Mouse (Mus musculus) CH12.LX (cell line): ENCODE results near the gene Dexi. TPM values are rescaled to one million over a fixed set of nuclear protein-coding genes. Genes with fewer than 3 reads are reported as not detected.

Experiments used
- DNase-seq: peaks from one replicate; pipeline ENCODE4 v3.0.0-alpha.2; 2013; ENCODE audit errors: extremely low read depth
- H3K27ac ChIP-seq: 2 replicates; pipeline ENCODE4 v1.5.1; 2012; ENCODE audit warnings: low read depth, mild to moderate bottlenecking, control low read depth, moderate library complexity; ENCODE audit not compliant: insufficient read depth
- H3K27me3 ChIP-seq: replicated peaks from 2 replicates; pipeline ENCODE3; 2012; ENCODE audit warnings: inconsistent platforms
- H3K36me3 ChIP-seq, 2 experiments: replicated peaks in 1 of 2; 2 replicates each; pipeline versions ENCODE3 to v1.6.1; 2012; ENCODE audit warnings: inconsistent platforms in 1 of 2, low read length in 1 of 2, mild to moderate bottlenecking in 1 of 2, mixed read lengths in 1 of 2, moderate library complexity in 1 of 2; ENCODE audit not compliant: control insufficient read depth in 1 of 2, insufficient read depth in 1 of 2
- H3K4me1 ChIP-seq, 2 experiments: 2 replicates each; pipeline ENCODE4 v1.6.1; 2012; ENCODE audit warnings: inconsistent platforms in 1 of 2, moderate library complexity in 1 of 2; ENCODE audit not compliant: insufficient read depth in 2 of 2, control insufficient read depth in 1 of 2
- H3K4me2 ChIP-seq: 2 replicates; pipeline ENCODE4 v1.6.1; 2012; ENCODE audit warnings: low read depth, mild to moderate bottlenecking, control low read depth; ENCODE audit not compliant: poor library complexity, insufficient read depth, severe bottlenecking
- H3K4me3 ChIP-seq, 3 experiments: fragments of 150-350 bp in 1 of 3; sonication (generic) in 1 of 3; replicated peaks in 1 of 3; 2 replicates each; pipeline versions ENCODE3 to v1.5.1; 2011 to 2012; ENCODE audit warnings: low read depth in 2 of 3, low read length in 2 of 3, mild to moderate bottlenecking in 2 of 3, moderate library complexity in 2 of 3, control low read depth in 1 of 3, improper control_type of control experiment in 1 of 3, inconsistent platforms in 1 of 3, mixed read lengths in 1 of 3; ENCODE audit not compliant: poor library complexity in 1 of 3
- H3K79me2 ChIP-seq: replicated peaks from 2 replicates; pipeline ENCODE4 v1.6.1; 2012; ENCODE audit warnings: mild to moderate bottlenecking, moderate library complexity; ENCODE audit not compliant: control insufficient read depth, poor library complexity, insufficient read depth, severe bottlenecking; ENCODE audit errors: extremely low read depth
- H3K9ac ChIP-seq: 2 replicates; pipeline ENCODE4 v1.6.1; 2012; ENCODE audit warnings: low read depth, mild to moderate bottlenecking, control low read depth, moderate library complexity; ENCODE audit not compliant: insufficient read depth
- H3K9me3 ChIP-seq: replicated peaks from 2 replicates; pipeline ENCODE3; 2012; ENCODE audit warnings: low read length, inconsistent platforms, mixed read lengths
- BHLHE40 ChIP-seq: IDR thresholded peaks from 2 replicates; pipeline ENCODE4 v1.6.1; 2011; ENCODE audit warnings: mild to moderate bottlenecking, low read depth, low read length, improper control_type of control experiment
- CHD1 ChIP-seq: IDR thresholded peaks from 2 replicates; pipeline ENCODE4 v1.6.1; 2012; ENCODE audit warnings: low read depth, low read length, improper control_type of control experiment, inconsistent platforms
- CTCF ChIP-seq, 2 experiments: IDR thresholded peaks in 1 of 2; conservative IDR thresholded peaks in 1 of 2; 2 replicates each; pipeline ENCODE4 v1.5.1; 2011 to 2012; ENCODE audit warnings: low read depth in 2 of 2, low read length in 2 of 2, improper control_type of control experiment in 1 of 2, inconsistent platforms in 1 of 2, mild to moderate bottlenecking in 1 of 2, moderate library complexity in 1 of 2
- ELF1 ChIP-seq: IDR thresholded peaks from 2 replicates; pipeline ENCODE4 v1.6.1; 2014; ENCODE audit warnings: low read depth, mild to moderate bottlenecking, inconsistent platforms, low read length, improper control_type of control experiment
- EP300 ChIP-seq: IDR thresholded peaks from 2 replicates; pipeline ENCODE4 v1.6.1; 2011; ENCODE audit warnings: low read length, improper control_type of control experiment
- ETS1 ChIP-seq: conservative IDR thresholded peaks from 2 replicates; pipeline ENCODE4 v1.6.1; 2012; ENCODE audit warnings: low read depth, mild to moderate bottlenecking, inconsistent platforms, low read length, improper control_type of control experiment, moderate library complexity
- GABPA ChIP-seq: IDR thresholded peaks from 2 replicates; pipeline ENCODE4 v1.6.1; 2012; ENCODE audit warnings: low read depth, low read length, improper control_type of control experiment, inconsistent platforms; ENCODE audit not compliant: insufficient replicate concordance
- HCFC1 ChIP-seq: IDR thresholded peaks from 2 replicates; pipeline ENCODE4 v1.6.1; 2012; ENCODE audit warnings: low read depth, mild to moderate bottlenecking, inconsistent platforms, low read length, improper control_type of control experiment
- IRF4 ChIP-seq: IDR thresholded peaks from 2 replicates; pipeline ENCODE4 v1.6.1; 2014; ENCODE audit warnings: low read depth, mild to moderate bottlenecking, inconsistent platforms, low read length, improper control_type of control experiment
- JUN ChIP-seq: IDR thresholded peaks from 2 replicates; pipeline ENCODE4 v1.6.1; 2011; ENCODE audit warnings: low read depth, mild to moderate bottlenecking, low read length, improper control_type of control experiment, moderate library complexity; ENCODE audit not compliant: insufficient read depth
- JUND ChIP-seq: conservative IDR thresholded peaks from 2 replicates; pipeline ENCODE4 v1.6.1; 2011; ENCODE audit warnings: low read depth, low read length, improper control_type of control experiment
- MAFK ChIP-seq: IDR thresholded peaks from 2 replicates; pipeline ENCODE4 v1.6.1; 2011; ENCODE audit warnings: low read length, improper control_type of control experiment; ENCODE audit not compliant: insufficient replicate concordance
- MAX ChIP-seq: IDR thresholded peaks from 2 replicates; pipeline ENCODE4 v1.6.1; 2011; ENCODE audit warnings: low read length, improper control_type of control experiment
- MAZ ChIP-seq: IDR thresholded peaks from 2 replicates; pipeline ENCODE4 v1.6.1; 2012; ENCODE audit warnings: low read depth, mild to moderate bottlenecking, inconsistent platforms, low read length, improper control_type of control experiment, moderate library complexity
- MEF2A ChIP-seq: IDR thresholded peaks from 2 replicates; pipeline ENCODE4 v1.6.1; 2014; ENCODE audit warnings: low read depth, mild to moderate bottlenecking, inconsistent platforms, low read length, improper control_type of control experiment, borderline replicate concordance
- MXI1 ChIP-seq: IDR thresholded peaks from 2 replicates; pipeline ENCODE4 v1.6.1; 2011; ENCODE audit warnings: mild to moderate bottlenecking, low read depth, low read length, improper control_type of control experiment
- MYC ChIP-seq: IDR thresholded peaks from 2 replicates; pipeline ENCODE4 v1.6.1; 2011; ENCODE audit warnings: low read depth, mild to moderate bottlenecking, improper control_type of control experiment, low read length
- NRF1 ChIP-seq: IDR thresholded peaks from 2 replicates; pipeline ENCODE4 v1.6.1; 2014; ENCODE audit warnings: low read depth, mild to moderate bottlenecking, inconsistent platforms, low read length, improper control_type of control experiment, moderate library complexity
- POLR2A ChIP-seq: IDR thresholded peaks from 2 replicates; pipeline ENCODE4 v1.6.1; 2011; ENCODE audit warnings: low read depth, mild to moderate bottlenecking, improper control_type of control experiment, low read length
- POLR2AphosphoS2 ChIP-seq: IDR thresholded peaks from 2 replicates; pipeline ENCODE4 v1.6.1; 2011; ENCODE audit warnings: low read depth, low read length, improper control_type of control experiment
- RAD21 ChIP-seq: IDR thresholded peaks from 2 replicates; pipeline ENCODE4 v1.6.1; 2011; ENCODE audit warnings: low read depth, mild to moderate bottlenecking, low read length, improper control_type of control experiment, moderate library complexity
- RCOR1 ChIP-seq: conservative IDR thresholded peaks from 2 replicates; pipeline ENCODE4 v1.6.1; 2012; ENCODE audit warnings: low read depth, mild to moderate bottlenecking, inconsistent platforms, low read length, improper control_type of control experiment
- SIN3A ChIP-seq: IDR thresholded peaks from 2 replicates; pipeline ENCODE4 v1.6.1; 2012; ENCODE audit warnings: low read length, improper control_type of control experiment, inconsistent platforms
- SMC3 ChIP-seq: IDR thresholded peaks from 2 replicates; pipeline ENCODE4 v1.6.1; 2011; ENCODE audit warnings: low read depth, low read length, improper control_type of control experiment
- TBP ChIP-seq: conservative IDR thresholded peaks from 2 replicates; pipeline ENCODE4 v1.6.1; 2011; ENCODE audit warnings: low read depth, low read length, improper control_type of control experiment
- TCF12 ChIP-seq: IDR thresholded peaks from 2 replicates; pipeline ENCODE4 v1.6.1; 2014; ENCODE audit warnings: low read depth, mild to moderate bottlenecking, inconsistent platforms, low read length, improper control_type of control experiment
- UBTF ChIP-seq: IDR thresholded peaks from 2 replicates; pipeline ENCODE4 v1.6.1; 2012; ENCODE audit warnings: low read depth, mild to moderate bottlenecking, inconsistent platforms, low read length, improper control_type of control experiment, moderate library complexity
- USF2 ChIP-seq: conservative IDR thresholded peaks from 2 replicates; pipeline ENCODE4 v1.6.1; 2011; ENCODE audit warnings: low read depth, low read length, improper control_type of control experiment
- ZC3H11A ChIP-seq: IDR thresholded peaks from 2 replicates; pipeline ENCODE4 v1.6.1; 2012; ENCODE audit warnings: low read depth, mild to moderate bottlenecking, inconsistent platforms, low read length, improper control_type of control experiment
- ZKSCAN1 ChIP-seq: IDR thresholded peaks from 2 replicates; pipeline ENCODE4 v1.6.1; 2012; ENCODE audit warnings: low read depth, inconsistent platforms, low read length, improper control_type of control experiment, borderline replicate concordance
- ZMIZ1 ChIP-seq: IDR thresholded peaks from 2 replicates; pipeline ENCODE4 v1.6.1; 2012; ENCODE audit warnings: low read depth, mild to moderate bottlenecking, inconsistent platforms, low read length, improper control_type of control experiment
- dilution Hi-C: fragments of 300-500 bp; cut with MboI; formaldehyde crosslinking; loops from 2 replicates; pipeline ENCODE4 v1.14.3; 2020; ENCODE audit warnings: low sequenced_read_pairs; ENCODE audit not compliant: extremely low pct_unique_long_range_greater_than_20kb, extremely low pct_ligation_motif_present
- in situ Hi-C: fragments of 300-500 bp; cut with MboI; formaldehyde crosslinking; loops from 3 replicates; pipeline ENCODE4 v1.14.3; 2019; ENCODE audit warnings: low sequenced_read_pairs, low pct_ligation_motif_present, low pct_unique_long_range_greater_than_20kb, mixed read lengths
- polyA plus RNA-seq: library from polyadenylated mRNA; unstranded; fragments of >175 nt; gene quantifications from 2 replicates; pipeline ENCODE4 v1.2.1, GENCODE M21; 2012; ENCODE audit warnings: low read depth; ENCODE audit not compliant: insufficient read length
- total RNA-seq, 2 experiments: library from RNA; depleted of rRNA; stranded (reverse); fragments of 300-350 nt in 1 of 2; fragments of >200 nt in 1 of 2; gene quantifications; 2 replicates each; pipeline ENCODE4 v1.2.3; 2012 to 2014

The Dexi gene
- total and polyA plus RNA-seq, 3 experiments, result 11.3 to 19.6 (median 14.1) TPM

DNA sequence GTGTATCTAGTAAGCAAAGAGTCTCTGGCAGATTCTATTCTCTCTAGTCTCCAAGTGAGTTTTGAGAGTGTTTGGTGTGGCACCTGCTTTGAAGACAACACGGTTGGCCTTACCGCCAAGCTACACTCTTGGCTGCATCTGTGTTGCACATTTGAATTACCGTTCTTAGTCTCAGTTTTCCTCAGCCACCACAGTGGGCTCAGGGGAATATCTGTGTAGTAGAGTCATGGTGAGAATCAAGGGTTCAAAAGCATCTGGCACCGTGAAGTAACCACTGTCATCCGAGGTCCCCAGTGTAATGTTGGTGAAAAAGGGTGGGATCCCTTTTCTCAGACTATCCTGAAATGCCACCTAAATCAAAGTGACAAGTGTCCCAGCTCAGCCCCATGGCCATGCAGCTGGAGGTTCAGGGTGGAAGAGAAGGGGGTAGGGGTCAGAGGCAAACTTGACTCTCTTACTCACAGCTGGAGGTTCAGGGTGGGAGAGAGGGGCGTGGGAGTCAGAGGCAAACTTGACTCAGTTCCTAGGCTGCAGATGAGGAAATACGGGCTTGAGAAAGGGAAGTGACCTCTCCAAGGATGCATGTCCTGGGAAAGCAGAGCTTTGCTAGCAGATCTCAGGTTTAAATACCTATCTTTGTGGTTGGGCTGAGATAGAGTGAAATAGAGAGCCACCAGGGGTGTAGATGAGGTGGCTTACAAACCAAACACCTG is 53.9 kb downstream of the Dexi start (continued):
- TF ChIP-seq MAFK (peak; percentile 52), MAX (peak; percentile 34; the same call in 1 of the 2 replicates), TCF12 (peak; percentile 88), SMC3 (no peak; the same call in 1 of the 2 replicates), MXI1 (no peak), TBP (no peak), ELF1 (no peak; the same call in 1 of the 2 replicates), MAZ (peak; percentile 59; the same call in 1 of the 2 replicates), JUND (no peak; the same call in 1 of the 2 replicates), JUN (peak; percentile 33; the same call in 1 of the 2 replicates), MYC (0 out of 2 replicates have a peak, but pooled peaks have one; percentile 45), ZC3H11A (no peak), ZMIZ1 (peak; percentile 75; the same call in 1 of the 2 replicates), RCOR1 (peak; percentile 74), CTCF (conservative IDR thresholded peaks at IDR 0.05 in 1 of 2, IDR thresholded peaks at IDR 0.05 in 1 of 2; ENCODE audit: low read depth in 2 of 2, low read length in 2 of 2) (0 out of 4 replicates have a peak, but pooled peaks of 1 of the 2 experiments have one; percentile 0), USF2 (no peak)

DNA sequence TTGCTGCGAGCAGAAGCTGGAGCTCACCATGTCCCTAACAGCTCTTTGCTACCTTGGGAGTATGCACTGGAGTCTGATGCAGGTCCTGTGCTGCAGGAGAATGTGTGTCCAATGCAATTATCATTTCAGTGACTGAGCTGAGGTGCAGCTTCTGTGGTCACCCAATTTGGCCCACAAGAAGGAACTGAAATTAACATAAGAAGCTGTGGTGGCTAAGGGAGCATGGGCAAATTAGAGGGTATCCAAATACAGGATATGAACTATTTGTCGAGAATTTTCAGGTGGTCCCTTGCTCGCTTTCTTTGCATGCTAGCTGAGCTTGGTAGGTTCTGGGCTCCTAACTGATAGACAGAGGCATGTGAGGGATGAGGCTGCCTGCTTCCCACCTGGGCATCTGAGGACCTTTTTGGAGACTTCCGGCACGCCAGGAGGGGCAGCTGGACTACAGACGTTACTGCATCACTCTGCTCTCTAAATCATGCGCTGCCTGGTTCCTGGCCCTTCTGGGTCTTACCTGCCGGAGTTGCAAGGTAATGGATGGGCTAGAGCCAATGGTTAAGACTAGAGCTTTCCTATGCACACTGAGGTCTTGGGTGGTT is 54.9 kb downstream of the Dexi start:
- Histone ChIP-seq H3K4me3 (peak overlapping the region; percentile 59 to 81 (median 70)), H3K79me2 (peaks cover 9% of the 10 kb centered on the region), H3K9ac (peak overlapping the region; percentile 39), H3K9me3 (no peaks in the 10 kb centered on the region), H3K27me3 (no peaks in the 10 kb centered on the region), H3K4me2 (peak overlapping the region; percentile 94), H3K4me1 (peaks cover 14 to 35% of the 10 kb centered on the region in 2 experiments), H3K36me3 (peaks cover 0 to 21% of the 10 kb centered on the region in 2 experiments), H3K27ac (peak overlapping the region; percentile 78)
- in situ Hi-C loops, result no loop called here
- dilution Hi-C loops, result no loop called here
- peak; percentile 96 for DNase-seq
- TF ChIP-seq MAZ (peak; percentile 43), SMC3 (peak; percentile 37; the same call in 1 of the 2 replicates), MAFK (peak; percentile 89), TCF12 (peak; percentile 89), EP300 (peak; percentile 98), CTCF (conservative IDR thresholded peaks at IDR 0.05 in 1 of 2, IDR thresholded peaks at IDR 0.05 in 1 of 2; ENCODE audit: low read depth in 2 of 2, low read length in 2 of 2) (no peak), HCFC1 (peak; percentile 36; the same call in 1 of the 2 replicates), RAD21 (no peak; the same call in 1 of the 2 replicates), MAX (peak; percentile 72), TBP (peak; percentile 88), GABPA (no peak), JUN (peak; percentile 64; the same call in 1 of the 2 replicates), CHD1 (0 out of 2 replicates have a peak, but pooled peaks have one; percentile 11), ZKSCAN1 (no peak), ETS1 (peak; percentile 92), BHLHE40 (peak; percentile 91), MEF2A (peak; percentile 82), MXI1 (peak; percentile 55; the same call in 1 of the 2 replicates), POLR2A (peak; percentile 58; the same call in 1 of the 2 replicates), SIN3A (peak; percentile 85), UBTF (no peak), IRF4 (peak; percentile 97), ELF1 (peak; percentile 64; the same call in 1 of the 2 replicates), NRF1 (0 out of 2 replicates have a peak, but pooled peaks have one; percentile 20), POLR2AphosphoS2 (no peak; the same call in 1 of the 2 replicates), JUND (peak; percentile 39; the same call in 1 of the 2 replicates), MYC (peak; percentile 84; the same call in 1 of the 2 replicates)
